Mouse (Mus musculus) lung, embryonic 14.5 days (tissue): ENCODE measurements at regions not wholly inside any gene's neighbourhood (a gene's known extent, or its start where the extent isn't known, plus 50 kb on each side); places are given as distances from the start of the nearest gene placed in this dataset.

Experiments used
- ATAC-seq: fragments of 200-750 bp; cut with Nextera tagmentation; 2 replicates; pipeline ENCODE4 v1.8.0; 2017; ENCODE audit warnings: mild to moderate bottlenecking, moderate TSS enrichment, moderate library complexity; ENCODE audit not compliant: insufficient read depth
- DNase-seq: peaks from one replicate; pipeline ENCODE4 v3.0.0-alpha.2; 2015
- H3K27ac ChIP-seq: fragments of 300-500 bp; sonication (generic); 2 replicates; pipeline ENCODE4 v1.5.1; 2014; ENCODE audit warnings: low read depth, mild to moderate bottlenecking, moderate library complexity
- H3K27me3 ChIP-seq: fragments of 300-500 bp; sonication (generic); 2 replicates; pipeline ENCODE4 v1.6.1; 2014; ENCODE audit warnings: low read length, control low read depth; ENCODE audit not compliant: insufficient read depth
- H3K36me3 ChIP-seq: fragments of 300-500 bp; sonication (generic); 2 replicates; pipeline ENCODE4 v1.6.1; 2014; ENCODE audit warnings: control low read depth; ENCODE audit not compliant: insufficient read depth
- H3K4me1 ChIP-seq: fragments of 300-500 bp; sonication (generic); 2 replicates; pipeline ENCODE4 v1.6.1; 2014; ENCODE audit warnings: antibody characterized with exemption, control low read depth; ENCODE audit not compliant: insufficient read depth
- H3K4me2 ChIP-seq: fragments of 300-500 bp; sonication (generic); 2 replicates; pipeline ENCODE4 v1.6.1; 2014; ENCODE audit warnings: mild to moderate bottlenecking
- H3K4me3 ChIP-seq: fragments of 300-500 bp; sonication (generic); 2 replicates; pipeline ENCODE4 v1.5.1; 2014; ENCODE audit warnings: low read depth, low read length
- H3K9ac ChIP-seq: fragments of 300-500 bp; sonication (generic); 2 replicates; pipeline ENCODE4 v1.6.1; 2014
- H3K9me3 ChIP-seq: fragments of 300-500 bp; sonication (generic); 2 replicates; pipeline ENCODE4 v1.6.1; 2016; ENCODE audit warnings: low read depth, low read length, control low read depth
- CTCF ChIP-seq: IDR thresholded peaks from 2 replicates; pipeline ENCODE4 v1.5.1; 2016; ENCODE audit warnings: antibody characterized with exemption, low read depth
- WGBS: fragments of 180-500 bp; shearing (Covaris S2); extraction: QIAGEN DNeasy Blood & Tissue Kit; methylation state at CpG from one replicate; pipeline ENCODE4 v1.1.7; 2014; 5-methylcytosine and 5-hydroxymethylcytosine counted together

GRCm38 (mm10) chr15:97107779-97108178, 52.0 kb upstream of the Slc38a4 start:
- H3K27me3 ChIP-seq = no peaks in the 10 kb centered on the region
- H3K9ac ChIP-seq = no peak overlapping the region
- ATAC-seq (no peak), DNase-seq (peak; percentile 26)
- 10% methylated on average over 10 of the region's 10 CpGs for WGBS
- TF ChIP-seq CTCF = no peak
- no peak overlapping the region for H3K4me2 ChIP-seq
- no peaks in the 10 kb centered on the region for H3K36me3 ChIP-seq
- H3K9me3 ChIP-seq = no peaks in the 10 kb centered on the region
- H3K4me3 ChIP-seq = no peak overlapping the region
- no peak overlapping the region for H3K27ac ChIP-seq
- H3K4me1 ChIP-seq = peaks cover 12% of the 10 kb centered on the region

- WGBS = 42% methylated on average over 6 of the region's 6 CpGs
- Histone ChIP-seq H3K4me3 (no peak overlapping the region), H3K36me3 (no peaks in the 10 kb centered on the region), H3K9me3 (no peaks in the 10 kb centered on the region), H3K9ac (no peak overlapping the region), H3K4me2 (no peak overlapping the region), H3K27ac (no peak overlapping the region), H3K4me1 (peaks cover 21% of the 10 kb centered on the region), H3K27me3 (no peaks in the 10 kb centered on the region)
- no peak for TF ChIP-seq CTCF
- no peak for ATAC-seq
- peak; percentile 55 for DNase-seq
Measured at GRCm38 (mm10) chr15:97106556-97106955, 50.8 kb upstream of the Slc38a4 start.
